Mouse (Mus musculus) E14TG2a.4 (cell line): Measurements from ENCODE around the gene Gpr119.

Experiments
- H3K27me3 ChIP-seq: 2 replicates; pipeline ENCODE4 v1.6.1; 2014; ENCODE audit warnings: low read length, control low read depth; ENCODE audit not compliant: insufficient read depth
- H3K36me3 ChIP-seq: 2 replicates; pipeline ENCODE4 v1.6.1; 2014; ENCODE audit warnings: low read length, control low read depth; ENCODE audit not compliant: insufficient read depth
- H3K4me1 ChIP-seq: replicated peaks from 2 replicates; pipeline ENCODE4 v1.6.1; 2014; ENCODE audit warnings: low read depth, low read length, control low read depth
- H3K4me3 ChIP-seq: replicated peaks from 2 replicates; pipeline ENCODE4 v1.5.1; 2014; ENCODE audit warnings: mild to moderate bottlenecking, low read length
- H3K9me3 ChIP-seq: 2 replicates; pipeline ENCODE4 v1.6.1; 2014; ENCODE audit warnings: low read length, control low read depth
- CTCF ChIP-seq: conservative IDR thresholded peaks from 2 replicates; pipeline ENCODE4 v1.5.1; 2014; ENCODE audit warnings: low read length
- NANOG ChIP-seq: IDR thresholded peaks from 2 replicates; pipeline ENCODE4 v1.6.1; 2014; ENCODE audit warnings: borderline replicate concordance, low read length, mixed read lengths
- POU5F1 ChIP-seq: IDR thresholded peaks from 2 replicates; pipeline ENCODE4 v1.6.1; 2014; ENCODE audit warnings: low read length, borderline replicate concordance

Gene Gpr119

GRCm38 (mm10) chrX:48674171-48674570 lies at the start of gene Gpr119:
Gene Gpr119 (minus strand): TSS chrX:48674478.
- no peaks in the 10 kb centered on the region for H3K27me3 ChIP-seq
- no peaks in the 10 kb centered on the region for H3K4me1 ChIP-seq
- no peaks in the 10 kb centered on the region for H3K9me3 ChIP-seq
- TF ChIP-seq POU5F1 = no peak
- no peak for TF ChIP-seq NANOG
- TF ChIP-seq CTCF = no peak
- no peak within 1 kb of the TSS for H3K4me3 ChIP-seq
- no peaks in the 10 kb centered on the region for H3K36me3 ChIP-seq

- Histone ChIP-seq H3K9me3 (no peaks in the 10 kb centered on the region), H3K36me3 (peaks cover 18% of the 10 kb centered on the region), H3K27me3 (no peaks in the 10 kb centered on the region), H3K4me1 (0 out of 2 replicates have a peak, but pooled peaks cover 4% of the 10 kb centered on the region), H3K4me3 (no peak overlapping the region)
- TF ChIP-seq POU5F1 (no peak), CTCF (no peak), NANOG (no peak)
Observed at GRCm38 (mm10) chrX:48712846-48713245, 38.6 kb upstream of the Gpr119 start.

GRCm38 (mm10) chrX:48709701-48710100 lies 35.4 kb upstream of the Gpr119 start:
- no peaks in the 10 kb centered on the region for H3K27me3 ChIP-seq
- TF ChIP-seq NANOG (no peak), POU5F1 (no peak), CTCF (no peak)
- H3K36me3 ChIP-seq = peaks cover 29% of the 10 kb centered on the region
- no peak overlapping the region for H3K4me3 ChIP-seq
- no peaks in the 10 kb centered on the region for H3K9me3 ChIP-seq
- 0 out of 2 replicates have a peak, but pooled peaks cover 4% of the 10 kb centered on the region for H3K4me1 ChIP-seq

GRCm38 (mm10) chrX:48694864-48695371 lies 20.6 kb upstream of the Gpr119 start, which contains the start of gene Rbmx2:
Gene Rbmx2 (plus strand): TSS chrX:48695004.
- TF ChIP-seq CTCF = no peak
- no peak for TF ChIP-seq NANOG
- TF ChIP-seq POU5F1 = no peak
- Histone ChIP-seq H3K9me3 (no peaks in the 10 kb centered on the region), H3K4me3 (peak within 1 kb of the TSS; percentile 87), H3K27me3 (no peaks in the 10 kb centered on the region), H3K4me1 (peaks cover 16% of the 10 kb centered on the region), H3K36me3 (peaks cover 11% of the 10 kb centered on the region)

- H3K4me3 ChIP-seq = peak overlapping the region; percentile 87
- H3K4me1 ChIP-seq = peaks cover 16% of the 10 kb centered on the region
- H3K36me3 ChIP-seq = peaks cover 11% of the 10 kb centered on the region
- H3K27me3 ChIP-seq = no peaks in the 10 kb centered on the region
- no peaks in the 10 kb centered on the region for H3K9me3 ChIP-seq
- no peak for TF ChIP-seq CTCF
- TF ChIP-seq NANOG = no peak
- no peak for TF ChIP-seq POU5F1
Observed at GRCm38 (mm10) chrX:48694460-48694859, 20.2 kb upstream of the Gpr119 start.

- Histone ChIP-seq H3K9me3 (no peaks in the 10 kb centered on the region), H3K4me3 (no peak overlapping the region), H3K27me3 (no peaks in the 10 kb centered on the region), H3K36me3 (no peaks in the 10 kb centered on the region), H3K4me1 (no peaks in the 10 kb centered on the region)
- no peak for TF ChIP-seq POU5F1
- no peak for TF ChIP-seq NANOG
- no peak for TF ChIP-seq CTCF
Observed at GRCm38 (mm10) chrX:48683857-48684256, 9.6 kb upstream of the Gpr119 start.

- TF ChIP-seq NANOG (no peak), CTCF (peak; percentile 54), POU5F1 (no peak)
- no peaks in the 10 kb centered on the region for H3K9me3 ChIP-seq
Observed at GRCm38 (mm10) chrX:48683451-48683850, 9.2 kb upstream of the Gpr119 start.

GRCm38 (mm10) chrX:48671714-48672113 lies 2.6 kb downstream of the Gpr119 start:
- H3K4me3 ChIP-seq = no peak overlapping the region
- TF ChIP-seq CTCF (no peak), NANOG (no peak), POU5F1 (no peak)
- no peaks in the 10 kb centered on the region for H3K27me3 ChIP-seq
- no peaks in the 10 kb centered on the region for H3K4me1 ChIP-seq
- no peaks in the 10 kb centered on the region for H3K9me3 ChIP-seq
- no peaks in the 10 kb centered on the region for H3K36me3 ChIP-seq

More at GRCm38 (mm10) chrX:48683451-48683850, 9.2 kb upstream of the Gpr119 start:
- H3K4me1 ChIP-seq = no peaks in the 10 kb centered on the region
- no peak overlapping the region for H3K4me3 ChIP-seq
- no peaks in the 10 kb centered on the region for H3K36me3 ChIP-seq
- no peaks in the 10 kb centered on the region for H3K27me3 ChIP-seq

- TF ChIP-seq CTCF (peak; percentile 49), POU5F1 (no peak)
- H3K27me3 ChIP-seq = no peaks in the 10 kb centered on the region
- H3K36me3 ChIP-seq = no peaks in the 10 kb centered on the region
- no peak overlapping the region for H3K4me3 ChIP-seq
- no peaks in the 10 kb centered on the region for H3K9me3 ChIP-seq
- H3K4me1 ChIP-seq = no peaks in the 10 kb centered on the region
Observed at GRCm38 (mm10) chrX:48669588-48669987, 4.7 kb downstream of the Gpr119 start.

GRCm38 (mm10) chrX:48666807-48667206 lies 7.5 kb downstream of the Gpr119 start:
- TF ChIP-seq CTCF (no peak), NANOG (no peak), POU5F1 (no peak)
- Histone ChIP-seq H3K9me3 (no peaks in the 10 kb centered on the region), H3K27me3 (no peaks in the 10 kb centered on the region), H3K4me3 (no peak overlapping the region), H3K4me1 (no peaks in the 10 kb centered on the region), H3K36me3 (no peaks in the 10 kb centered on the region)
